Mouse (Mus musculus) forebrain, postnatal 0 days (tissue): ENCODE data around the gene Gm20390. TPM values are rescaled to one million over a fixed set of nuclear protein-coding genes. Genes with fewer than 3 reads are reported as not detected.

ENCODE experiments used
- ATAC-seq: fragments of 200-750 bp; cut with Nextera tagmentation; 2 replicates; pipeline ENCODE4 v1.8.0; 2017; ENCODE audit warnings: mild to moderate bottlenecking, moderate library complexity
- DNase-seq: peaks from one replicate; pipeline ENCODE4 v3.0.0-alpha.2; 2015
- H3K27ac ChIP-seq: fragments of 300-500 bp; sonication (generic); 2 replicates; pipeline ENCODE4 v1.5.1; 2014; ENCODE audit warnings: low read depth, mild to moderate bottlenecking, antibody characterized with exemption, low read length, moderate library complexity, mixed read lengths
- H3K27me3 ChIP-seq: fragments of 300-500 bp; sonication (generic); 2 replicates; pipeline ENCODE4 v1.6.1; 2014; ENCODE audit warnings: mild to moderate bottlenecking, low read length, mixed read lengths; ENCODE audit not compliant: insufficient read depth
- H3K36me3 ChIP-seq: fragments of 300-500 bp; sonication (generic); 2 replicates; pipeline ENCODE4 v1.6.1; 2014; ENCODE audit warnings: mild to moderate bottlenecking, moderate library complexity; ENCODE audit not compliant: insufficient read depth
- H3K4me1 ChIP-seq: fragments of 300-500 bp; sonication (generic); 2 replicates; pipeline ENCODE4 v1.6.1; 2014; ENCODE audit warnings: antibody characterized with exemption; ENCODE audit not compliant: insufficient read depth
- H3K4me2 ChIP-seq: fragments of 300-500 bp; sonication (generic); 2 replicates; pipeline ENCODE4 v1.6.1; 2014; ENCODE audit warnings: low read depth, mild to moderate bottlenecking, moderate library complexity
- H3K4me3 ChIP-seq: fragments of 300-500 bp; sonication (generic); 2 replicates; pipeline ENCODE4 v1.5.1; 2014; ENCODE audit warnings: low read depth, low read length, mixed read lengths
- H3K9ac ChIP-seq: fragments of 300-500 bp; sonication (generic); 2 replicates; pipeline ENCODE4 v1.6.1; 2014; ENCODE audit warnings: mild to moderate bottlenecking
- H3K9me3 ChIP-seq: fragments of 300-500 bp; sonication (generic); 2 replicates; pipeline ENCODE4 v1.6.1; 2016; ENCODE audit warnings: low read length
- CTCF ChIP-seq: sonication (generic); IDR thresholded peaks from 2 replicates; pipeline ENCODE4 v1.5.1; 2016; ENCODE audit warnings: antibody characterized with exemption, control low read depth, low read depth
- whole genome bisulfite sequencing: fragments of 180-500 bp; shearing (Covaris S2); extraction: QIAGEN DNeasy Blood & Tissue Kit; methylation state at CpG from one replicate; pipeline ENCODE4 v1.1.7; 2014; 5-methylcytosine and 5-hydroxymethylcytosine counted together
- polyA plus RNA-seq: library from polyadenylated mRNA; unstranded; fragments of >200 nt; fragmentation: Nextera tagmentation; extraction: Ambion mirVana; gene quantifications from 2 replicates; pipeline ENCODE4 v1.2.1, GENCODE M21; 2015
- total RNA-seq: library from RNA; depleted of rRNA; stranded (reverse); fragments of >200 nt; gene quantifications from 2 replicates; pipeline ENCODE4 v1.2.3, GENCODE M21; 2014; rRNA removed

Gm20390 gene
- total and polyA plus RNA-seq, 2 experiments from 2014 or later, result 90.4 to 448 TPM

DNA sequence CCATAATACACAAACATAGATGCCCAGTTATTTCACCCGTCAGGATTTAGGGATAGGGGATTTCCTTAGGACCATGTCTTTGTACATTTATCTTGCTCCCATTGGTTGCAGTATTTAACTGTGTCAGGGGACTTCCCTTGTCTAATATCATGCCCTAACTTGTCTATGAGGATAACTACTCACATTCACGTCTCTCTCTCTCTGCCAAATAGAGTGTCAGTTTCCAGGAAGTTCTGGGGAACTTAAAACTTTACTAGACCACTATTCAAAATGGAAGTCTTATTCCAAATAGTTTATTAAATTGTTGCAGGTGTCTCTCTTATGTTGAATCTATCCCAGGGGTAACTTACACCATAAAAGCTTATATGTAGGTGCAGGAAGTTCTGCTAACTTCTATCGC is 56.5 kb downstream of the Gm20390 start:
- H3K27ac ChIP-seq, result no peak overlapping the region
- H3K27me3 ChIP-seq, result no peaks in the 10 kb centered on the region
- DNase-seq (no peak), ATAC-seq (no peak)
- no peaks in the 10 kb centered on the region for H3K4me1 ChIP-seq
- H3K4me3 ChIP-seq, result no peak overlapping the region
- no peaks in the 10 kb centered on the region for H3K9me3 ChIP-seq
- H3K9ac ChIP-seq, result no peak overlapping the region
- H3K36me3 ChIP-seq, result peaks cover 35% of the 10 kb centered on the region
- 88% methylated on average over 3 of the region's 3 CpGs for WGBS
- H3K4me2 ChIP-seq, result no peak overlapping the region
- no peak for TF ChIP-seq CTCF

DNA sequence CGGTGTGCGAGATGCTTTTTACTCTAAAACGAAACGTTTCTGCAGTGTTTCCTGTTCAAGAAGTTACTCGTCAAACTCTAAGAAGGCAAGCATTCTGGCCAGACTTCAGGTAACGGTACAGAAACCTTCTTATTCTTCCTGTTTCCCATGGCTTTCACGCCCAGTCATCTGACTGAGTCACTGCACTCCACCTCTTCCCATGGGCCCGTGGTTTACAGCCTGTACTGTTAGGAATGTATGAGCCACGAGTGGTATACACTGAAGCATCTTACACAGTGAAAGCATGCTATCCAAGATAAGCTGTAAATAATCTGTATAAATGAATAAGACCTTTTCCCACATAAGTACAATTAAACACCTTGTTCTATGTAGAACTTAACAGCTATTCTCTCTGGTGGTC is 59.3 kb downstream of the Gm20390 start:
- DNase-seq, result no peak
- 89% methylated on average over 9 of the region's 9 CpGs for WGBS
- Histone ChIP-seq H3K27me3 (no peaks in the 10 kb centered on the region), H3K4me3 (no peak overlapping the region), H3K9me3 (no peaks in the 10 kb centered on the region), H3K4me1 (no peaks in the 10 kb centered on the region), H3K9ac (no peak overlapping the region), H3K36me3 (peaks cover 44% of the 10 kb centered on the region), H3K27ac (no peak overlapping the region), H3K4me2 (no peak overlapping the region)
- no peak for TF ChIP-seq CTCF
- ATAC-seq, result no peak

DNA sequence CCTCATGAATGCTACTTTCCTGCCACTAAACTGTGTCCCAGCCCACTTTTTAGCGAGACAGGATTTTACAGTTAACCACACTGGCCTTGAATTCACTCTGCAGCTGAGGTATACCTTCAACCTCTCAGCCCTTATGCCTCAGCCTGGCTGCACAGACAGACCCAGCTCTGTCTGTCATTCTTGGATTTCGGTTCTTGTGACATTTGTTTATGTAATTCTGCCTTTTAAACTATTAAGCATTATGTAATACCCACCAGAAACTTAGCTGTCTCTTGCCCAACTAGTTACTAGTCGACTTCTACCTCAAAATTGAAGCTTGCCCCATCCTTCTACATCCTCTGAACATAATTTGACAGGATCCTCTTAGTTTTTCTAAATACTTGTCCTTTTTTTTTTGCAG is 60.3 kb downstream of the Gm20390 start:
- TF ChIP-seq CTCF, result no peak
- H3K4me1 ChIP-seq, result no peaks in the 10 kb centered on the region
- no peak overlapping the region for H3K4me3 ChIP-seq
- H3K27ac ChIP-seq, result no peak overlapping the region
- H3K9ac ChIP-seq, result no peak overlapping the region
- DNase-seq (no peak), ATAC-seq (no peak)
- no peaks in the 10 kb centered on the region for H3K9me3 ChIP-seq
- peaks cover 40% of the 10 kb centered on the region for H3K36me3 ChIP-seq
- H3K4me2 ChIP-seq, result no peak overlapping the region
- no peaks in the 10 kb centered on the region for H3K27me3 ChIP-seq
- 90% methylated on average over 3 of the region's 3 CpGs for WGBS

DNA sequence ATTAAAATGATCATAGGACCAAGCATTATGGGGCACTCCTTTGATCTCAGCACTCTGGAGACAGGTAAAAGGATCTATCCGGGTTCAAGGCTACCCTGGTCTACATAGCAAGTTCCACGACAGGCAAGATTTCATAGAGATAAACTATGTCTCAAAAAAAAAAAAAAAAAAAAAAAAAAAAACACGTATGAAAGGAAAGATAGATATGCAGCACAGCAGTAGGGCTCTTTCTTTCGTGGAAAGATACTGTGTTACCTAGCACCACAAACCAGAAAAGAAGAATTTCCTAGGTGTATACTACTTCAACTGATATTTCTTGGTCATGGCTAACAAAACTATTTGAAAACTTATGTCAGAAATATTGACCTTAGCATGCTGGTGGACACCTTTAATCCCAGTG is 61.3 kb downstream of the Gm20390 start:
- Histone ChIP-seq H3K4me3 (no peak overlapping the region), H3K9me3 (no peaks in the 10 kb centered on the region), H3K4me1 (no peaks in the 10 kb centered on the region), H3K27me3 (no peaks in the 10 kb centered on the region), H3K4me2 (no peak overlapping the region), H3K27ac (no peak overlapping the region), H3K36me3 (peaks cover 40% of the 10 kb centered on the region), H3K9ac (no peak overlapping the region)
- WGBS, result 79% methylated on average over 4 of the region's 4 CpGs
- ATAC-seq (no peak), DNase-seq (no peak)
- TF ChIP-seq CTCF, result no peak

Other genes with a start within 250 kb of the Gm20390 start
- gene Utp18, start 82.5 kb downstream of the Gm20390 start, total RNA-seq, result 38.4 and 38.9 TPM in 2 replicates
- gene Utp18, start 82.5 kb downstream of the Gm20390 start, polyA plus RNA-seq, result 26.0 and 27.5 TPM in 2 replicates
- 19.1 and 30.6 TPM in 2 replicates for gene Mbtd1, start 82.4 kb downstream of the Gm20390 start, total RNA-seq
- 10.9 and 13.9 TPM in 2 replicates for gene Mbtd1, start 82.4 kb downstream of the Gm20390 start, polyA plus RNA-seq
- 299 and 495 TPM in 2 replicates for gene Nme2, start 12.0 kb downstream of the Gm20390 start, total RNA-seq
- gene Nme2, start 12.0 kb downstream of the Gm20390 start, polyA plus RNA-seq, result 195 and 278 TPM in 2 replicates
- 60.0 and 103 TPM in 2 replicates for gene Nme1, start 228 bp upstream of the Gm20390 start, total RNA-seq
- gene Nme1, start 228 bp upstream of the Gm20390 start, polyA plus RNA-seq, result 361 and 415 TPM in 2 replicates
- gene Spag9, start 27.8 kb upstream of the Gm20390 start, total RNA-seq, result 127 and 155 TPM in 2 replicates
- gene Spag9, start 27.8 kb upstream of the Gm20390 start, polyA plus RNA-seq, result 50.0 and 67.1 TPM in 2 replicates
- gene Tob1, start 243.2 kb upstream of the Gm20390 start, total RNA-seq, result 12.5 and 17.3 TPM in 2 replicates
- gene Tob1, start 243.2 kb upstream of the Gm20390 start, polyA plus RNA-seq, result 27.9 and 31.6 TPM in 2 replicates